Mouse (Mus musculus) C2C12 (cell line): Measurements from ENCODE around the gene Cep63. TPM values are rescaled to one million over a fixed set of nuclear protein-coding genes. Genes with fewer than 3 reads are reported as not detected.

Experiments used
- H3K27me3 ChIP-seq: one replicate; pipeline ENCODE4 v1.6.1; 2011; ENCODE audit not compliant: control insufficient read depth, insufficient read depth, insufficient read length
- H3K36me3 ChIP-seq: one replicate; pipeline ENCODE4 v1.6.1; 2011; ENCODE audit not compliant: control insufficient read depth, insufficient read depth
- H3K4me3 ChIP-seq: one replicate; pipeline ENCODE4 v1.5.1; 2011; ENCODE audit warnings: mild to moderate bottlenecking, control low read depth; ENCODE audit not compliant: poor library complexity, insufficient read depth, severe bottlenecking
- H3K79me2 ChIP-seq: one replicate; pipeline ENCODE4 v1.6.1; 2011; ENCODE audit not compliant: control insufficient read depth, insufficient read depth
- H3K79me3 ChIP-seq: one replicate; pipeline ENCODE4 v1.6.1; 2011; ENCODE audit warnings: low read depth, control low read depth
- H3ac ChIP-seq: one replicate; pipeline ENCODE3; 2011; ENCODE audit warnings: low read depth; ENCODE audit not compliant: control insufficient read depth, insufficient read length
- CEBPB ChIP-seq: IDR thresholded peaks from one replicate; pipeline ENCODE4 v1.6.1; 2011; ENCODE audit warnings: low read depth, mild to moderate bottlenecking, control low read depth, moderate library complexity
- CTCF ChIP-seq: IDR thresholded peaks from one replicate; pipeline ENCODE4 v1.5.1; 2011; ENCODE audit not compliant: control insufficient read depth, insufficient read depth, insufficient read length
- FOSL1 ChIP-seq: IDR thresholded peaks from one replicate; pipeline ENCODE4 v1.8.0; 2011; ENCODE audit warnings: mild to moderate bottlenecking, low read length; ENCODE audit not compliant: poor library complexity, insufficient read depth, severe bottlenecking
- MAX ChIP-seq: IDR thresholded peaks from one replicate; pipeline ENCODE4 v1.6.1; 2011; ENCODE audit warnings: mild to moderate bottlenecking, control low read depth
- MYOD1 ChIP-seq: IDR thresholded peaks from one replicate; pipeline ENCODE4 v1.6.1; 2011; ENCODE audit warnings: low read depth; ENCODE audit not compliant: control insufficient read depth, insufficient read length
- MYOG ChIP-seq: IDR thresholded peaks from one replicate; pipeline ENCODE4 v1.6.1; 2011; ENCODE audit not compliant: control insufficient read depth, insufficient read length; ENCODE audit errors: extremely low read depth
- USF1 ChIP-seq: IDR thresholded peaks from one replicate; pipeline ENCODE4 v1.6.1; 2011; ENCODE audit warnings: low read depth, mild to moderate bottlenecking, control low read depth, moderate library complexity
- polyA plus RNA-seq: library from polyadenylated mRNA; unstranded; fragments of >200 nt; fragmentation: generic; extraction: Trizol; gene quantifications from one replicate; pipeline ENCODE4 v1.2.1, GENCODE M21; 2012; ENCODE audit warnings: missing spikeins

Cep63 gene
- polyA plus RNA-seq, 1 experiment = 9.4 TPM

DNA sequence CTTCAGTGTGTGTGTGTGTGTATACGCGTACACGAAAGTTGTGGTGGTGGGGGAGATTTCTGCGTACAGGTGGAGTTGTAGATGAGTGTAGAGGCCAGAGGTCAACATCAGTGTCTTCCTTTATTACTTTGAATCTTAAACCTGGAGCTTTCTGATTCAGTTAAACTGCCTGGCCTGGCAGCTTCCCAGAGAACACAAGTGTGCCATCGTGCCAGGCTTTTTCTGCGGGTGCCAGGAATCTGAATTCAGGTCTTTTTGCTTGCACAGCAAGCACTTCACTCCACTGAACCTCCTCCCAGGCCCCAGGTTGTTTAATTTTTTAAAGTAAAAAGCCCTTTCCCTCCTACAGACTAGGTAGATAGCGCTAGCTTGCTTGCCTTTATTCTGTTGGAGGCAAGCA, 1.1 kb upstream of the Cep63 start:
- Histone ChIP-seq H3K79me2 (peaks cover 26% of the 10 kb centered on the region), H3K4me3 (no peak overlapping the region), H3K36me3 (no peaks in the 10 kb centered on the region), H3K27me3 (no peaks in the 10 kb centered on the region), H3ac (no peak overlapping the region), H3K79me3 (peaks cover 7% of the 10 kb centered on the region)
- TF ChIP-seq CEBPB (no peak), MYOG (no peak), CTCF (no peak), MYOD1 (no peak), FOSL1 (no peak), USF1 (no peak), MAX (no peak)

DNA sequence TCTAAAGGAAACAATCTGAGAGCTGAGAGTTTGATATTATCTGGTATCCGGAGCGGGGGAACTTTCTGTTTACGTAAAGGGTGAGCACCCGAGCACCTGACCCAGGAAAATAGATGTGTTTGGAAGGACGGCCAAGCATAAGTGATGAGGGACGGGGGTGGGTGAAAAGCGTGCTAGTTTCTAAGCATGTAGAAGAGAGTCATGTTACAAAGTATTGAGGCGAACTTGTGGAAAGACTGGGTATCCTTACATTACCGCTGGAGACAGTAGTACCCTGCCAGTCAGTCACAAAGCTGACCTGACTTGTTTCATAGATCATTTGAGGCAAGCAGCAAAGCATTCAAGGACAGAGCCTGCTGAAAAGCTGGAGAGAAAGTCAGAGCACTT, 498 bp upstream of the Cep63 start:
- Histone ChIP-seq H3K79me2 (peaks cover 26% of the 10 kb centered on the region), H3ac (peak overlapping the region; percentile 73), H3K79me3 (peaks cover 7% of the 10 kb centered on the region), H3K36me3 (no peaks in the 10 kb centered on the region), H3K27me3 (no peaks in the 10 kb centered on the region), H3K4me3 (peak overlapping the region; percentile 53)
- TF ChIP-seq CEBPB (no peak), MAX (no peak), CTCF (no peak), USF1 (no peak), MYOD1 (no peak), FOSL1 (no peak), MYOG (no peak)

- TF ChIP-seq FOSL1 (no peak), MYOG (no peak), USF1 (no peak), MAX (no peak), CTCF (no peak)
- no peaks in the 10 kb centered on the region for H3K27me3 ChIP-seq
- peaks cover 7% of the 10 kb centered on the region for H3K79me3 ChIP-seq
- no peaks in the 10 kb centered on the region for H3K36me3 ChIP-seq
- H3K4me3 ChIP-seq = peak overlapping the region; percentile 53
- peaks cover 26% of the 10 kb centered on the region for H3K79me2 ChIP-seq
- peak overlapping the region; percentile 93 for H3ac ChIP-seq
These were observed 842 bp downstream of the Cep63 start for GRCm38 (mm10) chr9:102625401-102625982.

- TF ChIP-seq MAX (no peak), CTCF (no peak), USF1 (no peak), MYOD1 (no peak), CEBPB (no peak), FOSL1 (no peak), MYOG (no peak)
- Histone ChIP-seq H3K4me3 (no peak overlapping the region), H3ac (no peak overlapping the region), H3K79me2 (peaks cover 26% of the 10 kb centered on the region), H3K79me3 (peaks cover 8% of the 10 kb centered on the region), H3K27me3 (no peaks in the 10 kb centered on the region), H3K36me3 (peaks cover 7% of the 10 kb centered on the region)
These were observed 2.8 kb downstream of the Cep63 start for GRCm38 (mm10) chr9:102623581-102623980.

DNA sequence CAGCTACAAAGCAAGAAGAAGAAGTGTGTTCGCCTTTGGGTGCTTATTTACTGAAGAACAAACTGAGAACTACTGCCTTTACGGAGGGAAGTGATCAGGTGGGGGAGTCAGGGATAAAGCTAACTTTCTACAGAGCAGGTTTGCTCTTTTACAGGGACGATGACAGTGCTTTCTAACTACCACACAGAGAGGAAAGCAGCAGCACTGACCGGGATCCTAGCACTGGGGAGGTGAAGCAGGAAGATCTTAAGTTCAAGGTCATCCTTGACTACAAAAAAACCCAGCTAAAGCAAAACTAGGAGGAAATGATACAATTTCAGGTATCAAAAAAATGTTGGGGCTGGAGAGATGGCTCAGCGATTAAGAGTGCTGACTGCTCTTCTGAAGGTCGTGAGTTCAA, 3.5 kb downstream of the Cep63 start:
- Histone ChIP-seq H3K27me3 (no peaks in the 10 kb centered on the region), H3K36me3 (peaks cover 8% of the 10 kb centered on the region), H3ac (no peak overlapping the region), H3K4me3 (no peak overlapping the region), H3K79me3 (peaks cover 8% of the 10 kb centered on the region), H3K79me2 (peaks cover 26% of the 10 kb centered on the region)
- TF ChIP-seq CTCF (no peak), MYOD1 (no peak), USF1 (no peak), MYOG (no peak), MAX (no peak), FOSL1 (no peak), CEBPB (no peak)
